Mouse (Mus musculus) C2C12 (cell line): ENCODE data around the gene Aspscr1.

Experiments used
- CTCF ChIP-seq: IDR thresholded peaks from one replicate; pipeline ENCODE4 v1.5.1; 2011; ENCODE audit not compliant: control insufficient read depth, insufficient read depth, insufficient read length
- MYOG ChIP-seq: IDR thresholded peaks from one replicate; pipeline ENCODE4 v1.6.1; 2011; ENCODE audit not compliant: control insufficient read depth, insufficient read length; ENCODE audit errors: extremely low read depth

GRCm38 (mm10) chr11:120642939-120643600 lies 29.7 kb upstream of the Aspscr1 start:
- no peak for TF ChIP-seq MYOG
- TF ChIP-seq CTCF, result no peak
